Mouse (Mus musculus) embryonic fibroblast, embryonic 13.5 days (primary cell): ENCODE measurements at regions not wholly inside any gene's neighbourhood (a gene's known extent, or its start where the extent isn't known, plus 50 kb on each side); places are given as distances from the start of the nearest gene placed in this dataset.

Source experiments
- CTCF ChIP-seq: IDR thresholded peaks from 2 replicates; pipeline ENCODE4 v1.5.1; 2011; ENCODE audit warnings: mild to moderate bottlenecking, control low read depth, low read length, moderate library complexity, borderline replicate concordance; ENCODE audit not compliant: insufficient read depth
- POLR2A ChIP-seq: IDR thresholded peaks from 2 replicates; pipeline ENCODE4 v1.6.1; 2011; ENCODE audit warnings: low read depth, mild to moderate bottlenecking, control low read depth, low read length, moderate library complexity

DNA sequence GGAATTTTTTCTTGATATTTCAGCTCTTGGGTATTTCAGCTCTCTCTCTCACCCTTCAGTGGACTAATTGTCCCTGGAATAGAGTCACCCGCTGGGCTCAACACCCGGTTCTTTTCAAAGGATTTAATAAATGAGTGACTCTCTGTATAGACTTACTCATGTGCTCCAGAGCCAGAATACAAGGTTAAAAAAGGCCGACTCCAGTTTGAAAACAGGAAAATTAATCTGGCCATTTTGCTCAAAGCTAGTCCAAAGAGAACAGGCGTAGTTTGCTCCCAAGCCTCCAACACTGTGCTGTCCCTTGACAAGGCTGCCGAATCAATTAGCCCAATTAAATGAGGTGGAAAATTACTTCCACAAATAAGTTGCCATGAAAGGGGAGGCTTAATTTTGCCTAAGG is 209.4 kb downstream of the Clic5 start:
- no peak for TF ChIP-seq CTCF
- TF ChIP-seq POLR2A: no peak
